In genomic region chr8:117605201-117605600, GRCm38 (mm10) we compare ENCODE assay signal across 12 mouse cellular contexts.
A peak's percentile ranks its signal among the peaks of the same experiment; 100 is the strongest.
DNase-seq lines count a peak whose midpoint lies in the region.
"Had no signal": no experiment of that assay in that cellular context is flagged by ENCODE, and none has a peak within 500 bp of the region (broad histone marks: within the 10 kb centered on the region; RNA-seq: fewer than 3 reads in every experiment).

No protein-coding gene starts in this region.

- DNase-seq in left cerebral cortex, postnatal 4 days, result peak; percentile 71
- no peak for DNase-seq in left cerebral cortex, adult 18-20 months (ENCODE audit: low spot score in 2 of 2)
- DNase-seq in cerebellum, adult 11-12 months, result peak; percentile 74
- peak; percentile 77 for DNase-seq in cerebellum, adult 9-11 months
- DNase-seq in adipocyte (ENCODE audit: low spot score), result no peak
- DNase-seq in right cerebral cortex, postnatal 14 days, result no peak
- no peak for DNase-seq in heart, adult 11 months
- DNase-seq: adrenal gland, postnatal 14 days; forebrain, postnatal 0 days; kidney, adult 11 months; kidney, postnatal 14 days; lung, postnatal 36 days had no signal

- intact Hi-C loops in left cerebral cortex, postnatal 4 days (cut with DNase I), result no loop called here

Comparison
In these comparisons a context has a peak if more than half of its experiments do, and no peak if none do; other contexts are left out.
1. DNase-seq: peak in left cerebral cortex, postnatal 4 days (single experiment), cerebellum, adult 11-12 months (single experiment) and cerebellum, adult 9-11 months (single experiment); none in left cerebral cortex, adult 18-20 months (0 of 2), adipocyte (single experiment), right cerebral cortex, postnatal 14 days (single experiment) and heart, adult 11 months (single experiment).